Mouse (Mus musculus) embryo, embryonic 11.5 days (tissue): Measurements from ENCODE around the gene Gm26657.

Experiments
- DNase-seq: peaks from one replicate; pipeline ENCODE4 v3.0.0-alpha.2; 2012; ENCODE audit warnings: low read depth, low spot score

Gm26657 gene

DNA sequence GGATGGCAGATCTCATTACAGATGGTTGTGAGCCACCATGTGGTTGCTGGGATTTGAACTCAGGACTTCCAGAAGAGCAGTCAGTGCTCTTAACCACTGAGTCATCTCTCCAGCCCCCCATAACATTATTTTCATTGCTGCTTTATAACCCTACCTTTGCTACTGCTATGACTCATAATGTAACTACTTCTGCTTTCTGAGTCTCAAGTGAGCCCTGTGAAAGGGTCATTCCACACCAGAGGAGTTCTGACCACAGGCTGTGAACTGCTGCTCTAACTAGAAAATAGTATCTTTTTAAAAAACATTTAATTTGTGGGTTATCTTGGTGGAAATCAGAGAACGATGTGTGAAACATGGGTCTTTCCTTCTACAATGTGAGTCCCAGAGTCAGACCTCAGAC is 17.8 kb downstream of the Gm26657 start:
- no peak for DNase-seq

DNA sequence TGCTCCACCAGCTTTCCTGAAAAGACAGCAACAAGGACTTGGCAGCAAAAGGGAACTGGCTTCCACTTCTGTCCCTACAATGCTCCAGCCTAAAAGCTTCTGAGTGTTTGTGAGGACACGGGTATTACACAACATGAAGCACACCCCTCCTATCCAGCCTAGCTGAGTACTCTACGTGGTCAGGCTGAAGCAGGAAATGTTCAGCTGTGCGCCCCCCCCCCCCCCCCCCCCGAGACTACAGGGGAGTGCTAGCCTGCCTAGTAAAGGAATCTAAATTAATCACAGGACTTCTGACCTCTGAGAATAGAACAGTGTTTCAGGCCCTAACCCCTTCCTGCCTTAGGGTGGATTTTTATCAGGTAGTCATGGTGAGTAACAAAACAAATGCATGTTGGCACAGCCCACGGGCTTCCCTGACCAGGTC is 28.0 kb downstream of the Gm26657 start:
- DNase-seq: no peak

- no peak for DNase-seq
These were observed 29.0 kb downstream of the Gm26657 start for GRCm38 (mm10) chr4:56768913-56769312.

- no peak for DNase-seq
These were observed 31.2 kb downstream of the Gm26657 start for GRCm38 (mm10) chr4:56771065-56771464.
